Mouse (Mus musculus): ENCODE measurements around the gene Rps6kb1. TPM values are rescaled to one million over a fixed set of nuclear protein-coding genes. Genes with fewer than 3 reads are reported as not detected.

Gene Rps6kb1
- total and polyA plus RNA-seq, 3 experiments, result 45.2 to 110 (median 76.9) TPM

- H3K4me1 ChIP-seq (ENCODE audit: control insufficient read depth in 1 of 2, insufficient read depth in 2 of 2), result peaks cover 45 to 91% of the 10 kb centered on the region in 2 experiments
- peak overlapping the region in 1 of 3 experiments; percentile 30 for H3K4me3 ChIP-seq (replicated peaks in 1 of 3; ENCODE audit: low read depth in 2 of 3, low read length in 2 of 3, poor library complexity in 1 of 3)
- in situ Hi-C loops (cut with MboI; ENCODE audit: low pct_ligation_motif_present, low pct_unique_long_range_greater_than_20kb, low sequenced_read_pairs) (loop anchor here (5.0 to 10.0 kb wide), 2 partner anchors 75 to 428 kb away; no protein-coding TSS in a partner anchor), dilution Hi-C loops (cut with MboI; ENCODE audit: extremely low pct_ligation_motif_present, extremely low pct_unique_long_range_greater_than_20kb, low sequenced_read_pairs) (no loop called here)
- no peaks in the 10 kb centered on the region for H3K36me3 ChIP-seq (replicated peaks in 1 of 2; ENCODE audit: control insufficient read depth in 1 of 2, insufficient read depth in 1 of 2, low read length in 1 of 2)
- H3K9ac ChIP-seq (ENCODE audit: insufficient read depth, low read depth), result peak overlapping the region; percentile 99
- peak overlapping the region; percentile 86 for H3K4me2 ChIP-seq (ENCODE audit: insufficient read depth, low read depth, poor library complexity, severe bottlenecking)
- no peaks in the 10 kb centered on the region for H3K27me3 ChIP-seq (replicated peaks)
- TF ChIP-seq ZNF384 (IDR thresholded peaks at IDR 0.05; ENCODE audit: low read depth, low read length), result no peak
- 0 out of 2 replicates have a peak, but pooled peaks have one; percentile 70 for TF ChIP-seq MAZ (IDR thresholded peaks at IDR 0.05; ENCODE audit: low read depth, low read length)
- 0 out of 4 replicates have a peak, but pooled peaks of 1 of the 2 experiments have one; percentile 3 for TF ChIP-seq CTCF (conservative IDR thresholded peaks at IDR 0.05 in 1 of 2, IDR thresholded peaks at IDR 0.05 in 1 of 2; ENCODE audit: low read depth in 2 of 2, low read length in 2 of 2)
- no peak; the same call in 1 of the 2 replicates for TF ChIP-seq CHD1 (IDR thresholded peaks at IDR 0.05; ENCODE audit: low read depth, low read length)
- TF ChIP-seq ETS1 (conservative IDR thresholded peaks at IDR 0.05; ENCODE audit: low read depth, low read length), result peak; percentile 96
- TF ChIP-seq SIN3A (IDR thresholded peaks at IDR 0.05; ENCODE audit: low read length), result peak; percentile 89
- no peak for TF ChIP-seq PAX5 (IDR thresholded peaks at IDR 0.05; ENCODE audit: low read length)
- no peak for TF ChIP-seq ZKSCAN1 (IDR thresholded peaks at IDR 0.05; ENCODE audit: borderline replicate concordance, low read depth, low read length)
- TF ChIP-seq ELF1 (IDR thresholded peaks at IDR 0.05; ENCODE audit: low read depth, low read length), result peak; percentile 92
- peak; percentile 97 for TF ChIP-seq BHLHE40 (IDR thresholded peaks at IDR 0.05; ENCODE audit: low read depth, low read length)
- peak; percentile 82 for TF ChIP-seq MEF2A (IDR thresholded peaks at IDR 0.05; ENCODE audit: borderline replicate concordance, low read depth, low read length)
- TF ChIP-seq USF1 (IDR thresholded peaks at IDR 0.05; ENCODE audit: low read depth, low read length), result no peak
- no peak for TF ChIP-seq NRF1 (IDR thresholded peaks at IDR 0.05; ENCODE audit: low read depth, low read length)
- TF ChIP-seq IRF4 (IDR thresholded peaks at IDR 0.05; ENCODE audit: low read depth, low read length), result peak; percentile 98
- peak; percentile 44; the same call in 1 of the 2 replicates for TF ChIP-seq MAX (IDR thresholded peaks at IDR 0.05; ENCODE audit: low read length)
- TF ChIP-seq NELFE (IDR thresholded peaks at IDR 0.05; ENCODE audit: low read depth, low read length), result peak; percentile 48
- TF ChIP-seq GABPA (IDR thresholded peaks at IDR 0.05; ENCODE audit: insufficient replicate concordance, low read depth, low read length), result no peak
- peak; percentile 68 for TF ChIP-seq JUN (IDR thresholded peaks at IDR 0.05; ENCODE audit: insufficient read depth, low read depth, low read length)
- TF ChIP-seq EP300 (IDR thresholded peaks at IDR 0.05; ENCODE audit: low read length), result peak; percentile 93
- peak; percentile 72; the same call in 1 of the 2 replicates for TF ChIP-seq MXI1 (IDR thresholded peaks at IDR 0.05; ENCODE audit: low read depth, low read length)
- peak; percentile 8; the same call in 1 of the 2 replicates for TF ChIP-seq MAFK (IDR thresholded peaks at IDR 0.05; ENCODE audit: insufficient replicate concordance, low read length)
- no peak for TF ChIP-seq USF2 (conservative IDR thresholded peaks at IDR 0.05; ENCODE audit: low read depth, low read length)
- peak; percentile 94 for TF ChIP-seq TCF12 (IDR thresholded peaks at IDR 0.05; ENCODE audit: low read depth, low read length)
- TF ChIP-seq KAT2A (IDR thresholded peaks at IDR 0.05; ENCODE audit: insufficient replicate concordance, low read length), result no peak
- TF ChIP-seq UBTF (IDR thresholded peaks at IDR 0.05; ENCODE audit: low read depth, low read length), result no peak
- TF ChIP-seq ZMIZ1 (IDR thresholded peaks at IDR 0.05; ENCODE audit: low read depth, low read length), result peak; percentile 72
- peak; percentile 83 for TF ChIP-seq MYC (IDR thresholded peaks at IDR 0.05; ENCODE audit: low read depth, low read length)
- no peak for TF ChIP-seq ZC3H11A (IDR thresholded peaks at IDR 0.05; ENCODE audit: low read depth, low read length)
- TF ChIP-seq E2F4 (IDR thresholded peaks at IDR 0.05; ENCODE audit: insufficient replicate concordance, low read depth, low read length), result no peak
- TF ChIP-seq HCFC1 (IDR thresholded peaks at IDR 0.05; ENCODE audit: low read depth, low read length), result peak; percentile 61; the same call in 1 of the 2 replicates
- TF ChIP-seq CHD2 (IDR thresholded peaks at IDR 0.05; ENCODE audit: low read length), result peak; percentile 77; the same call in 1 of the 2 replicates
- peak; percentile 88 for TF ChIP-seq RCOR1 (conservative IDR thresholded peaks at IDR 0.05; ENCODE audit: low read depth, low read length)
- peak; percentile 95 for TF ChIP-seq TBP (conservative IDR thresholded peaks at IDR 0.05; ENCODE audit: low read depth, low read length)
- no peak for TF ChIP-seq SMC3 (IDR thresholded peaks at IDR 0.05; ENCODE audit: low read depth, low read length)
- peak; percentile 74 for TF ChIP-seq POLR2A (IDR thresholded peaks at IDR 0.05; ENCODE audit: low read depth, low read length)
- 0 out of 2 replicates have a peak, but pooled peaks have one; percentile 66 for TF ChIP-seq POLR2AphosphoS2 (IDR thresholded peaks at IDR 0.05; ENCODE audit: low read depth, low read length)
- peak; percentile 85 for TF ChIP-seq JUND (conservative IDR thresholded peaks at IDR 0.05; ENCODE audit: low read depth, low read length)
- TF ChIP-seq RAD21 (IDR thresholded peaks at IDR 0.05; ENCODE audit: low read depth, low read length), result peak; percentile 22
- H3K27ac ChIP-seq (ENCODE audit: insufficient read depth, low read depth), result peak overlapping the region; percentile 91
- H3K9me3 ChIP-seq (replicated peaks; ENCODE audit: low read length), result no peaks in the 10 kb centered on the region
- no peaks in the 10 kb centered on the region for H3K79me2 ChIP-seq (replicated peaks; ENCODE audit: control insufficient read depth, extremely low read depth, insufficient read depth, poor library complexity, severe bottlenecking)
- DNase-seq (ENCODE audit: extremely low read depth), result peak; percentile 91
These were observed 32.6 kb upstream of the Rps6kb1 start for GRCm38 (mm10) chr11:86577231-86577630.
